Mouse (Mus musculus) T-helper 2 cell (primary cell): ENCODE measurements around the gene Erbb2.

Experiments
- in situ Hi-C: fragments of 300-600 bp; cut with MboI, MseI; formaldehyde crosslinking; loops from one replicate; pipeline ENCODE4 v1.15.1; 2025; ENCODE audit warnings: high pct_unique_total_duplicates

Erbb2 gene

GRCm38 (mm10) chr11:98418939-98419547 is 6.8 kb downstream of the Erbb2 start:
- in situ Hi-C loops = no loop called here

- in situ Hi-C loops = no loop called here
Measured at GRCm38 (mm10) chr11:98426592-98426991, 14.3 kb downstream of the Erbb2 start.

GRCm38 (mm10) chr11:98428436-98428835 is 16.2 kb downstream of the Erbb2 start:
- in situ Hi-C loops = no loop called here

- in situ Hi-C loops = no loop called here
Measured at GRCm38 (mm10) chr11:98431743-98432502, 19.7 kb downstream of the Erbb2 start.

- in situ Hi-C loops = no loop called here
Measured at GRCm38 (mm10) chr11:98435723-98436122, 23.5 kb downstream of the Erbb2 start.

GRCm38 (mm10) chr11:98437441-98437840 is 25.2 kb downstream of the Erbb2 start:
- in situ Hi-C loops = no loop called here

- in situ Hi-C loops = no loop called here
Measured at GRCm38 (mm10) chr11:98438331-98439158, 26.3 kb downstream of the Erbb2 start, which contains the start of gene Mien1. Gene Mien1 (minus strand): TSS chr11:98438991.

- in situ Hi-C loops = no loop called here
Measured at GRCm38 (mm10) chr11:98443688-98444087, 31.4 kb downstream of the Erbb2 start.

GRCm38 (mm10) chr11:98445238-98445637 is 33.0 kb downstream of the Erbb2 start:
- in situ Hi-C loops = no loop called here

- in situ Hi-C loops = no loop called here
Measured at GRCm38 (mm10) chr11:98445679-98446078, 33.4 kb downstream of the Erbb2 start.

- in situ Hi-C loops = no loop called here
Measured at GRCm38 (mm10) chr11:98446213-98446561, 33.9 kb downstream of the Erbb2 start, which contains the start of gene Grb7. Gene Grb7 (plus strand): TSS chr11:98446394.

GRCm38 (mm10) chr11:98446562-98447474 is 34.5 kb downstream of the Erbb2 start:
- in situ Hi-C loops = no loop called here

- in situ Hi-C loops = no loop called here
Measured at GRCm38 (mm10) chr11:98447475-98447834, 35.2 kb downstream of the Erbb2 start.

- in situ Hi-C loops = no loop called here
Measured at GRCm38 (mm10) chr11:98448191-98448790, 36.0 kb downstream of the Erbb2 start.

- in situ Hi-C loops = no loop called here
Measured at GRCm38 (mm10) chr11:98449419-98449818, 37.1 kb downstream of the Erbb2 start.

GRCm38 (mm10) chr11:98449921-98450771 is 37.9 kb downstream of the Erbb2 start:
- in situ Hi-C loops = loop anchor here (5.0 kb wide), 1 partner anchor 103 kb away; the partner anchor contains the start of gene Ppp1r1b

- in situ Hi-C loops = no loop called here
Measured at GRCm38 (mm10) chr11:98455484-98455883, 43.2 kb downstream of the Erbb2 start.

GRCm38 (mm10) chr11:98456545-98456944 is 44.3 kb downstream of the Erbb2 start:
- in situ Hi-C loops = no loop called here

GRCm38 (mm10) chr11:98456945-98457344 is 44.7 kb downstream of the Erbb2 start:
- in situ Hi-C loops = no loop called here
